Mouse (Mus musculus) limb, embryonic 11.5 days (tissue): ENCODE measurements at regions not wholly inside any gene's neighbourhood (a gene's known extent, or its start where the extent isn't known, plus 50 kb on each side); places are given as distances from the start of the nearest gene placed in this dataset.

Experiments used
- ATAC-seq: fragments of 200-750 bp; cut with Nextera tagmentation; 2 replicates; pipeline ENCODE4 v1.8.0; 2017; ENCODE audit warnings: low read depth; ENCODE audit not compliant: insufficient number of reproducible peaks, low FRiP score, low TSS enrichment
- DNase-seq: peaks from one replicate; pipeline ENCODE4 v3.0.0-alpha.2; 2015; ENCODE audit warnings: low spot score
- H3K27ac ChIP-seq: fragments of 300-500 bp; sonication (generic); replicated peaks from 2 replicates; pipeline ENCODE4 v1.5.1; 2014; ENCODE audit warnings: low read depth, mild to moderate bottlenecking, low read length
- H3K27me3 ChIP-seq: fragments of 300-500 bp; sonication (generic); 2 replicates; pipeline ENCODE4 v1.6.1; 2014; ENCODE audit warnings: mild to moderate bottlenecking, low read length, mixed read lengths; ENCODE audit not compliant: control insufficient read depth, insufficient read depth
- H3K36me3 ChIP-seq: fragments of 300-500 bp; sonication (generic); 2 replicates; pipeline ENCODE4 v1.6.1; 2014; ENCODE audit warnings: mild to moderate bottlenecking, low read length, moderate library complexity, mixed read lengths; ENCODE audit not compliant: control insufficient read depth, insufficient read depth
- H3K4me1 ChIP-seq: fragments of 300-500 bp; sonication (generic); 2 replicates; pipeline ENCODE4 v1.6.1; 2014; ENCODE audit warnings: low read length, mixed read lengths; ENCODE audit not compliant: control insufficient read depth, insufficient read depth
- H3K4me2 ChIP-seq: fragments of 300-500 bp; sonication (generic); 2 replicates; pipeline ENCODE4 v1.6.1; 2014; ENCODE audit warnings: low read depth, mild to moderate bottlenecking, moderate library complexity; ENCODE audit not compliant: severe bottlenecking
- H3K4me3 ChIP-seq: fragments of 300-500 bp; sonication (generic); 2 replicates; pipeline ENCODE4 v1.5.1; 2014; ENCODE audit warnings: low read depth, low read length
- H3K9ac ChIP-seq: fragments of 300-500 bp; sonication (generic); 2 replicates; pipeline ENCODE4 v1.6.1; 2014; ENCODE audit warnings: mild to moderate bottlenecking, low read length
- H3K9me3 ChIP-seq: fragments of 300-500 bp; sonication (generic); 2 replicates; pipeline ENCODE4 v1.6.1; 2016; ENCODE audit warnings: low read length; ENCODE audit not compliant: control insufficient read depth
- WGBS: fragments of 180-500 bp; shearing (Covaris S2); extraction: QIAGEN DNeasy Blood & Tissue Kit; methylation state at CpG from one replicate; pipeline ENCODE4 v1.1.7; 2014; 5-methylcytosine and 5-hydroxymethylcytosine counted together

DNA sequence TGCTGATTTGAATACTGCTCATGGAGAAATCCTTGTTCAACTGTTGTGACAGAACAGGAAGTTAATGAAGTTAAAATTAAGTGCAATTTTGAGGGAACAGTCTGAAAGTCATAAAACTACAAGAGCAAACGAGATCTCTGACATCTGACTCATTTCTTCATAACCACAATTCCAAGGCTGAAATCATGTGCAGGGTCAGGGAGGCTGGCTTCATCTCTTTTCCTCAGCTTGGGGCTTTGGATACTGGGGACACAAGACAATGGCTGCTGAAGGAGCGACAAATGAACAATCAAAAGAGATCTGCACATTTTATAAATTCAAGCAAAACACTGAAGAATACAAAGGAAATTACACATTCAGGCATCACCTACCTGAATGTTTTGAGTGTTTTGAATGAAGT lies 429.2 kb upstream of the Cdh11 start:
- H3K27ac ChIP-seq: no peak overlapping the region
- DNase-seq (no peak), ATAC-seq (no peak)
- H3K9me3 ChIP-seq: no peaks in the 10 kb centered on the region
- no peaks in the 10 kb centered on the region for H3K4me1 ChIP-seq
- 53% methylated on average over 2 of the region's 2 CpGs for WGBS
- no peak overlapping the region for H3K4me3 ChIP-seq
- H3K27me3 ChIP-seq: no peaks in the 10 kb centered on the region
- H3K36me3 ChIP-seq: no peaks in the 10 kb centered on the region
- H3K4me2 ChIP-seq: no peak overlapping the region
- H3K9ac ChIP-seq: no peak overlapping the region

DNA sequence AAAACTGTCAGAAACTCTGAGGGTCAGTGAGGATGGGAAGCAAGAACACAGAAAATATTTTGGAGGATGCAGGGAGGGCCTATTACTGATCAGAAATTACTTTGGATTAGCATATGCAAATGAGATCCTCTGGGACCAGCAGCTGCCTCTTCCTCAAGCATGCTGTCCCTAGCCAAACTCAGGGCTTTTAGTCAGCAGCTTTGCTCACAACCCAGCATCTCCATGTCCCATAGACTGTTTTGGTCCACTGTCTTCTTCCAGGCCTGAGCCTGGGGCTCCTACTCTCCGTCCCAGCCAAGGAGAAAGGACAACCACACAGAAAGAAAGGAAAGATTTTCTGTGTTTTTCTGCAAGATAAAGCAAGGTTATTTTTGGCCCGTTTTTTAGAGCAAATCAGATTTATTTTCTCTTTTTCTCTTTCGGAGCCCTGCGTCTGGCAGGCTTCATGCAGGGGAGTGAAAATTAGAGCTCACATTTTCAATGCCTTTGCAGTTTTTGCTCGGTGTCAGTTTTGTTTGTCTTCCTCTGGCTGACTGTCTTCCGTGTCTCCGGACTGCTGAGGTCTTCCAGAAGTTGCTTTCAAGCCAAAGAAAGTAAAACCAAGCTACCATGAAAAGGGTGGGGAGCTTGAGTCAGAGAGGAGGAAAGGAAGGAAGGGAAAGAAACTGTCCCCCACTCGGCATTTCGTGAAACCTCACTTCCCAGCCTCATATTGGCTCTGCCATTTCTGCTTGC lies 445.5 kb upstream of the Cdh11 start:
- DNase-seq: no peak

DNA sequence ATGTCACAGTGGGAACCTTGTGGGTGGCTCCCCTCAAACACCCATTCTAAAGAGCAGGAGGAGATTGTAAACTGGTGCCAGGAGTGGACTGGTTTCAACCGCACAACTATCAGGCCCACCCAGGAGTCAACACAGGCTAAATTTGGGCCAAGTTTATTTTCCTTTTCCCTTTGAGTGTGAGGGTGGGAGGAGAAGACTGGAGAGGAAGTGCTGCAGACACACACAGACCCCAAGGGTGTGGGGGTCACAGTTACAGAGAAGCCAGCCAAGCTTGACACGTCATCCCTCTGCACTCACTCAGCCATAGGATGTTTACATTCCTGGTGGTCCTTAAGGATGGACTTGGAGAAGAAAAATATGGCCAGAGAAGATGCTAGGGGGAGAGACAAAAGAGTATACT lies 448.9 kb upstream of the Cdh11 start:
- no peak for ATAC-seq
- Histone ChIP-seq H3K27ac (no peak overlapping the region), H3K9me3 (no peaks in the 10 kb centered on the region), H3K4me2 (no peak overlapping the region), H3K4me1 (peaks cover 6% of the 10 kb centered on the region; the same call in 1 of the 2 replicates), H3K4me3 (no peak overlapping the region), H3K36me3 (no peaks in the 10 kb centered on the region), H3K27me3 (no peaks in the 10 kb centered on the region), H3K9ac (no peak overlapping the region)
- 18% methylated on average over 2 of the region's 2 CpGs for WGBS
- DNase-seq: no peak

More for the DNA sequence above, 445.5 kb upstream of the Cdh11 start:
- Histone ChIP-seq H3K4me1 (peaks cover 6% of the 10 kb centered on the region; the same call in 1 of the 2 replicates), H3K9ac (no peak overlapping the region), H3K27ac (no peak overlapping the region), H3K36me3 (no peaks in the 10 kb centered on the region), H3K4me2 (no peak overlapping the region), H3K27me3 (no peaks in the 10 kb centered on the region), H3K4me3 (no peak overlapping the region), H3K9me3 (no peaks in the 10 kb centered on the region)
- no peak for ATAC-seq
- WGBS: 74% methylated on average over 9 of the region's 9 CpGs

DNA sequence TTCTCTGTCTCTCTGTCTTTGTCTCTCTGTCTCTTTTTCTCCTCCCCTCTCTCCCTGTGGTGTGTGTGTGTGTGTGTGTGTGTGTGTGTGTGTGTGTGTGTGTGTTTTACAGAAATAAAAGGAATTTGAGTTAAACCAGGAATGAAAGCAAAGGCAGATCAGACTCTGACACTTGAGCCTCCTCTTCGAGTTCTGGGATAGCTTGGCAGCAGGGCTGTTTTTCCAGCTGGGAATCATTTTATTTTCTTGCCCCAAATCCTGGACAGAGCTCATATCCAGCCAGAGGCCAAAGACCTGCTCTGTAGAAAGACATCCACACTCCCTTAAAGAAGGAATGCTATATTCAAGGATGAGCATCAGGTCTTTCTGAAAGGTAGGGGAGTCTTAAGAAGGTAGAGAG lies 450.2 kb upstream of the Cdh11 start:
- no peak overlapping the region for H3K9ac ChIP-seq
- no peak overlapping the region for H3K4me3 ChIP-seq
- DNase-seq (no peak), ATAC-seq (no peak)
- peaks cover 6% of the 10 kb centered on the region; the same call in 1 of the 2 replicates for H3K4me1 ChIP-seq
- no peaks in the 10 kb centered on the region for H3K27me3 ChIP-seq
- 33% methylated on average over 1 of the region's 1 CpGs for whole genome bisulfite sequencing
- H3K4me2 ChIP-seq: no peak overlapping the region
- H3K27ac ChIP-seq: no peak overlapping the region
- H3K36me3 ChIP-seq: no peaks in the 10 kb centered on the region
- H3K9me3 ChIP-seq: no peaks in the 10 kb centered on the region

DNA sequence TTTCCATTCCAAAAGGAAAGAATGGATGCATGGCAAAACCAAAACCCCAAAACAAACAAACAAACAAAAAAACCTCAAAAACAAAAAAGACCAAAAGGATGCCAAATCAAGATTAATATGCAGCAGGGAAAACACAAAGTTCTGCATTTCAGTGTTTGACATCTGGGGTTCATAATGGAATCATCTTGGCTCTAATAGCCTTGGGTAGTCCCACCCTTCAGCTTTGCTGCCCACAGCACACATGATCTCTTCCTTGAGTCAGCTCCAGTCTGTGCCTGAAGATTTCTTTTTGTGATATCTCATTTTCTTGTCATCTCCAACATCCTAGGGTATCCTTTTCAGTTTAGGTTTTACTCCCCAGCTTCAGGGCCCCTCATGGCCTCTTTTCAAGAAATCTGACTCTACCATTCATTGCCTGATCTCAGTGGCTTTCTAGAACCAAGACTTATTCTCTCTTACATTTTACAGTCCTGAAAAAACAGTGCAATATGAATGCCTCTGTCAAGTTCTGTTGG lies 453.1 kb upstream of the Cdh11 start:
- Histone ChIP-seq H3K4me1 (no peaks in the 10 kb centered on the region), H3K4me2 (no peak overlapping the region), H3K4me3 (no peak overlapping the region), H3K36me3 (no peaks in the 10 kb centered on the region), H3K9ac (no peak overlapping the region), H3K27me3 (no peaks in the 10 kb centered on the region), H3K9me3 (no peaks in the 10 kb centered on the region), H3K27ac (no peak overlapping the region)
- no peak for DNase-seq
- no peak for ATAC-seq

DNA sequence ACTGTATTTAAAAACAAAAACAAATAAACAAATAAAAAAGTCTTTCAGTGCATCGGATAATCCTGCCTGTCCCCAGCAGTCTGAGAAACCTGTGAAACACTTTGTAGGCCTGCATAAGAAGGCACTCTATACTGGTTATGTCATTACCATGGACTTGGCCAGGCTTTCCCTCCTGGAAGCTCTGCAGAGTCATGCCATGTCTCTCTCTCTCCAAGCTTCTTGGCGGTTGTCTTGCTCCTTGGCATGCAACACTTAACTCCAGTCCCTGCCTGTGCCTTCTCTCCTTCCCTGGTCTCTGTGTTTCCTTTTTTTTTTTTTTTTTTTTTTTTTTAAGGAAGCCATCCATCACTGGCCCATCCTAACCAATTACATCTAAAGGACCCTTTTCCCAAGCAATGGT lies 458.7 kb upstream of the Cdh11 start:
- DNase-seq (peak; percentile 7), ATAC-seq (no peak)
- 80% methylated on average over 2 of the region's 2 CpGs for WGBS
- H3K4me2 ChIP-seq: no peak overlapping the region
- H3K4me3 ChIP-seq: no peak overlapping the region
- H3K9me3 ChIP-seq: no peaks in the 10 kb centered on the region
- no peaks in the 10 kb centered on the region for H3K36me3 ChIP-seq
- no peak overlapping the region for H3K27ac ChIP-seq
- H3K27me3 ChIP-seq: no peaks in the 10 kb centered on the region
- H3K9ac ChIP-seq: no peak overlapping the region
- no peaks in the 10 kb centered on the region for H3K4me1 ChIP-seq

DNA sequence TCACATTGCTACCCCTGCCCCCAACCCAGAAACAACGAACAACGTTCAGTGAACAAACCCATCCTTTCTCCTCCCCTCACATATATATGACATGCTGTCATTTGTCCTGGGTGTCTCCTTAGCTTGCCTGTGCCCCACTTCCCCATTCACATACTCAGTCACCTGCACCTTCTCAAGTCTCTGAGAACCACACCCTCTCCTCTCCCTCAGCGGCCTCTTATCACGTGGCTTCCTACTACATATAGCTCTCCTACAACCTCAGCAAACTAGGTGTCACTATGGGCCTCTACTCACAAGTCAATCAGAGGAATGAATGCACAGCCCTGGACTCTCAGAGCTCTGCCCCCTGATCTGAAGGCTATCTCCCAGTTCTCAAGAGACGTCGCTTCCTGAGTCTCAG lies 459.2 kb upstream of the Cdh11 start:
- H3K4me3 ChIP-seq: no peak overlapping the region
- no peaks in the 10 kb centered on the region for H3K9me3 ChIP-seq
- H3K4me2 ChIP-seq: no peak overlapping the region
- ATAC-seq: no peak
- no peaks in the 10 kb centered on the region for H3K36me3 ChIP-seq
- H3K27ac ChIP-seq: no peak overlapping the region
- H3K9ac ChIP-seq: no peak overlapping the region
- H3K27me3 ChIP-seq: no peaks in the 10 kb centered on the region
- DNase-seq: no peak
- no peaks in the 10 kb centered on the region for H3K4me1 ChIP-seq
- WGBS: 81% methylated on average over 6 of the region's 6 CpGs

DNA sequence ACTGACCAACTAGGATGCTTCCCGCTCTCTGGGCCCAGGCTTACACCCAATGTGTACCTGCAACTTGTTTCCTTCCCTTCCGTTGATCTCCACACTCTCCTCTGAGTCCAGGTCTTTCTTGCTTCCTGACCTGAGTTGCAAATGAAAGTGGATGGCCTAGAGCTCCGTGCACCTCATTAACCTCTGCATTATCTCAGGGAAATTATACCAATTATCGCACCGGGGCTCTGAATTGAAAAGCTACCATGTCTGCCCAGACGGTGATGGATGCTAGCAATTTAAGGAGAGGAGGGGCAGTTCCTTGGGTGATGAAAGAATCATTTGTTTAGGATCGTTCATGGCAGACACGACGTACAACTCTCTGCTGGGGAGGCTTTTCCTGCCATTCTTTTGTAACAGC lies 460.4 kb upstream of the Cdh11 start:
- H3K9ac ChIP-seq: no peak overlapping the region
- H3K27ac ChIP-seq: no peak overlapping the region
- ATAC-seq (no peak), DNase-seq (peak; percentile 21)
- no peaks in the 10 kb centered on the region for H3K9me3 ChIP-seq
- H3K4me1 ChIP-seq: no peaks in the 10 kb centered on the region
- H3K4me3 ChIP-seq: no peak overlapping the region
- H3K27me3 ChIP-seq: no peaks in the 10 kb centered on the region
- no peak overlapping the region for H3K4me2 ChIP-seq
- no peaks in the 10 kb centered on the region for H3K36me3 ChIP-seq
- 12% methylated on average over 9 of the region's 9 CpGs for WGBS

DNA sequence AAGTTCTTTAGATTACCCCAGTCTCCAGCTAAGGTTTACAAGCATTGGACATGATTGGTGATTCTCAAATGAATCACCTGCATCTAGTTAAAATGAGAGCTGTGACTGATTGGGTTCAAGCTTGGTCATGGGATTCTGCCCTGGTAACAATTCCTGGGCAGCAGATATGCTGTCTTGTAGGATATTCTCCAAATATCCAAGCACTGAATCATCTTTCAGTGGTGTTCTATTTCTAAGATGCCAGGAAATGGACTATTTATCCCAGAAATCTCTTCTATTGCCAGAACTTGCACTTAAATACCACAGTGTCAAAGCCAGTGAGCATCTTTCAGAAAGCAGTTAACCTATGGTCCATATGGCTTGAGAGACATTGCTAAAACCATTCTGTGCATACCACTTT lies 475.8 kb upstream of the Cdh11 start:
- H3K36me3 ChIP-seq: no peaks in the 10 kb centered on the region
- H3K4me1 ChIP-seq: no peaks in the 10 kb centered on the region
- H3K27me3 ChIP-seq: no peaks in the 10 kb centered on the region
- DNase-seq: no peak
- H3K9me3 ChIP-seq: no peaks in the 10 kb centered on the region
- no peak overlapping the region for H3K4me2 ChIP-seq
- H3K27ac ChIP-seq: no peak overlapping the region
- H3K9ac ChIP-seq: no peak overlapping the region
- no peak for ATAC-seq
- no peak overlapping the region for H3K4me3 ChIP-seq
